Mouse (Mus musculus) olfactory bulb, adult 2 months (tissue): Measurements from ENCODE around the gene Tyk2.

Source experiments
- CTCF ChIP-seq: fragments of 200-500 bp; IDR thresholded peaks from 2 replicates; pipeline ENCODE4 v1.5.1; 2012; ENCODE audit warnings: low read depth, mild to moderate bottlenecking, low read length, moderate library complexity; ENCODE audit not compliant: insufficient read depth
- POLR2A ChIP-seq: fragments of 200-500 bp; IDR thresholded peaks from 2 replicates; pipeline ENCODE4 v1.6.1; 2012; ENCODE audit warnings: mild to moderate bottlenecking, low read depth, low read length, moderate library complexity; ENCODE audit not compliant: insufficient read depth

- no peak for TF ChIP-seq CTCF
- no peak for TF ChIP-seq POLR2A
Observed at GRCm38 (mm10) chr9:21133064-21133707, 2.1 kb upstream of the Tyk2 start.
